Mouse (Mus musculus): Measurements from ENCODE around the gene Fbxo39. TPM values are rescaled to one million over a fixed set of nuclear protein-coding genes. Genes with fewer than 3 reads are reported as not detected.

Gene Fbxo39
- polyA plus RNA-seq, 1 experiment from 2014 or later: not detected

DNA sequence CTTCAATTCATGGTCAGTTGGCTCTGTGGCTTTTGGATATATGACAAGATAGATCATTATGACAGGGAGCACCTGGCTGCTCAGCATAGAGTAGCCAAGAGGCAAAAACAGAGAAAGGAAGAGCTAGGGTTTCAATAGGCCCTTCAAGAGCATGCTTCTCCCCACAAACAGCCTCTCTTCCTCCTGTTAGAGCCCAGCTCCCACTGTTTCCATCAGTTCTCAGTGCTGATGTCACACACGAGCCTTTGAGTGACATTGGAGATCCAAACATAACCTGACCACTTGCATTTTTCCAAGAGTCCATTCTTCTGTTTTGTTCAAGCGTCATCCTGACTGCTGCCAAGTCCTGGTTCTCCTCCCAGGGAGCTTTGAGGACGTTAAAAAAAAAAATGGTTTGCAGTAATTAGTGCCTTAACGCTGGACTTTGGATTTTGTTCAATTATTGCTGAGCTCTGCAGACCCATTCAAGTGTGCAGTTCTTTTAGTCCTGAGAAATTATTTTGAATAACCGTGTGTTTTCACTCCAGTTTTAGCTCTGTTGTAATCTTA lies 32.3 kb upstream of the Fbxo39 start:
- Histone ChIP-seq H3K9me3 (ENCODE audit: control insufficient read depth, low read depth, low read length) (no peaks in the 10 kb centered on the region), H3K27ac (ENCODE audit: low read length) (no peak overlapping the region), H3K27me3 (ENCODE audit: control insufficient read depth, insufficient read depth, low read length) (no peaks in the 10 kb centered on the region), H3K4me3 (ENCODE audit: low read depth, low read length) (no peak overlapping the region), H3K4me1 (ENCODE audit: control insufficient read depth, insufficient read depth, low read length) (no peaks in the 10 kb centered on the region), H3K9ac (replicated peaks; ENCODE audit: low read depth, low read length) (no peak overlapping the region), H3K36me3 (ENCODE audit: control insufficient read depth, insufficient read depth, low read length) (no peaks in the 10 kb centered on the region), H3K4me2 (replicated peaks; ENCODE audit: low read depth, low read length) (no peak overlapping the region)
- whole genome bisulfite sequencing: 58% methylated on average over 5 of the region's 5 CpGs
- no peak for ATAC-seq (ENCODE audit: insufficient number of reproducible peaks, insufficient read depth, low FRiP score, low read depth)

DNA sequence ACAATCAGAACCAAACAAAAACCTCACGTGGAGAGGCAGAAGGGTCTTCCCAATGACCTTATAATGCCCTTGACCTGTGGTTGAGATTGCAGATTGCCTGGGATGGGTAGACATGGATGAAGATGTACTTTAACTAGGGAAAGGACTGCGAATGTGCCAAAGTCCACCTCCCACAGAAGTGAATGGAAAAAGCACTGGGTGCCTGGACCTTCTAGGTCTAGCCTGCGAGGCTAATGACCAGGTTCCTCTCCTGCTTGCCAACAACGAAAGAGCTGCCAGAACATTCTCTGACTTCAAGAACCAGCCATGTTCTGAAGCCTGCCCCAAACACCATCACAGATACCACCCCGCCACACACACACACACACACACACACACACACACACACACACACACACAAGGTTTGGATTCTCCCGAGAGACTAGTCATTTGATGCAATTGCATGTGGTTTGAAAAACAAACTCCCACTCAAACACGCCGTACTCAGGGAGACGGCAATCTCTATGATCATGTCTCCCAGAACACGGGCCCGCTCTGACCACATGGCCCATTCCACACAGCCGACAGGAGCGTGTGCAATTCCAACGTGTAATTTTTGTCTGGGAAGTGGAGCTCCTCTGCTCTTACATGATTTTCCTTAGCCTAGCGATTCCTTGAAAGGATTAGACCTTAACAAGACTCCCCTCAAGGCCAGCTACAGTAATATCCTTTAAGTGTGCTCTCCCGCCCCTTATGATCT lies 30.6 kb upstream of the Fbxo39 start:
- H3K4me3 ChIP-seq (ENCODE audit: low read depth, low read length): no peak overlapping the region
- WGBS: 87% methylated on average over 16 of the region's 16 CpGs
- H3K9ac ChIP-seq (replicated peaks; ENCODE audit: low read depth, low read length): no peak overlapping the region
- ATAC-seq (ENCODE audit: insufficient number of reproducible peaks, insufficient read depth, low FRiP score, low read depth): no peak
- H3K27me3 ChIP-seq (ENCODE audit: control insufficient read depth, insufficient read depth, low read length): no peaks in the 10 kb centered on the region
- no peak overlapping the region for H3K27ac ChIP-seq (ENCODE audit: low read length)
- no peak overlapping the region for H3K4me2 ChIP-seq (replicated peaks; ENCODE audit: low read depth, low read length)
- H3K4me1 ChIP-seq (ENCODE audit: control insufficient read depth, insufficient read depth, low read length): no peaks in the 10 kb centered on the region
- H3K36me3 ChIP-seq (ENCODE audit: control insufficient read depth, insufficient read depth, low read length): no peaks in the 10 kb centered on the region
- no peaks in the 10 kb centered on the region for H3K9me3 ChIP-seq (ENCODE audit: control insufficient read depth, low read depth, low read length)

- H3K9me3 ChIP-seq (ENCODE audit: control insufficient read depth, low read depth, low read length): no peaks in the 10 kb centered on the region
- H3K4me1 ChIP-seq (ENCODE audit: control insufficient read depth, insufficient read depth, low read length): no peaks in the 10 kb centered on the region
- H3K36me3 ChIP-seq (ENCODE audit: control insufficient read depth, insufficient read depth, low read length): no peaks in the 10 kb centered on the region
- no peaks in the 10 kb centered on the region for H3K27me3 ChIP-seq (ENCODE audit: control insufficient read depth, insufficient read depth, low read length)
- 83% methylated on average over 14 of the region's 14 CpGs for WGBS
- H3K4me3 ChIP-seq (ENCODE audit: low read depth, low read length): no peak overlapping the region
- no peak overlapping the region for H3K27ac ChIP-seq (ENCODE audit: low read length)
- no peak overlapping the region for H3K4me2 ChIP-seq (replicated peaks; ENCODE audit: low read depth, low read length)
- no peak overlapping the region for H3K9ac ChIP-seq (replicated peaks; ENCODE audit: low read depth, low read length)
- no peak for ATAC-seq (ENCODE audit: insufficient number of reproducible peaks, insufficient read depth, low FRiP score, low read depth)
Observed at GRCm38 (mm10) chr11:72284532-72285182, 29.6 kb upstream of the Fbxo39 start.

GRCm38 (mm10) chr11:72285971-72286480 lies 28.2 kb upstream of the Fbxo39 start:
- Histone ChIP-seq H3K27ac (ENCODE audit: low read length) (no peak overlapping the region), H3K4me2 (replicated peaks; ENCODE audit: low read depth, low read length) (no peak overlapping the region), H3K36me3 (ENCODE audit: control insufficient read depth, insufficient read depth, low read length) (no peaks in the 10 kb centered on the region), H3K9me3 (ENCODE audit: control insufficient read depth, low read depth, low read length) (no peaks in the 10 kb centered on the region), H3K9ac (replicated peaks; ENCODE audit: low read depth, low read length) (no peak overlapping the region), H3K27me3 (ENCODE audit: control insufficient read depth, insufficient read depth, low read length) (no peaks in the 10 kb centered on the region), H3K4me3 (ENCODE audit: low read depth, low read length) (no peak overlapping the region), H3K4me1 (ENCODE audit: control insufficient read depth, insufficient read depth, low read length) (no peaks in the 10 kb centered on the region)
- WGBS: 73% methylated on average over 6 of the region's 6 CpGs
- ATAC-seq (ENCODE audit: insufficient number of reproducible peaks, insufficient read depth, low FRiP score, low read depth): no peak

DNA sequence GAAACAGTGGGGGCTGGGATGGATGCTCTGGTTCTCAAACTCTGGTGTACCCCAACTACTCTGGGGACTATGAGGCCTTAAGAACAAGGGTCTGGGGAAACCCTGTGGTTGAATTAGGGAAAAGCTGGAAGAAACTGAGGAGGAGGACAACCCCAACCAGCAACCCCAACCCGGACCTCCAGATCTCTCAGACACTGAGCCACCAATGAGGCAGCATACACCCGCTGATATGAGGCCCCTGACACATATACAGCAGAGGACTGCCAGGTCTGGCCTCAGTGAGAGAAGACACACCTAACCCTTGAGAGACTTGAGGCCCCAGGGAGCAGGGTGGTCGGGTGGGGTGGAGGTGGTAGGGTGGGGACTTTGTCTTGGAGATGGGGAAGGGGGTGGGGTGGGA lies 27.6 kb upstream of the Fbxo39 start:
- Histone ChIP-seq H3K4me3 (ENCODE audit: low read depth, low read length) (no peak overlapping the region), H3K9ac (replicated peaks; ENCODE audit: low read depth, low read length) (no peak overlapping the region), H3K27ac (ENCODE audit: low read length) (no peak overlapping the region), H3K4me1 (ENCODE audit: control insufficient read depth, insufficient read depth, low read length) (no peaks in the 10 kb centered on the region), H3K9me3 (ENCODE audit: control insufficient read depth, low read depth, low read length) (no peaks in the 10 kb centered on the region), H3K36me3 (ENCODE audit: control insufficient read depth, insufficient read depth, low read length) (no peaks in the 10 kb centered on the region), H3K4me2 (replicated peaks; ENCODE audit: low read depth, low read length) (no peak overlapping the region), H3K27me3 (ENCODE audit: control insufficient read depth, insufficient read depth, low read length) (no peaks in the 10 kb centered on the region)
- WGBS: 80% methylated on average over 3 of the region's 3 CpGs
- ATAC-seq (ENCODE audit: insufficient number of reproducible peaks, insufficient read depth, low FRiP score, low read depth): no peak

DNA sequence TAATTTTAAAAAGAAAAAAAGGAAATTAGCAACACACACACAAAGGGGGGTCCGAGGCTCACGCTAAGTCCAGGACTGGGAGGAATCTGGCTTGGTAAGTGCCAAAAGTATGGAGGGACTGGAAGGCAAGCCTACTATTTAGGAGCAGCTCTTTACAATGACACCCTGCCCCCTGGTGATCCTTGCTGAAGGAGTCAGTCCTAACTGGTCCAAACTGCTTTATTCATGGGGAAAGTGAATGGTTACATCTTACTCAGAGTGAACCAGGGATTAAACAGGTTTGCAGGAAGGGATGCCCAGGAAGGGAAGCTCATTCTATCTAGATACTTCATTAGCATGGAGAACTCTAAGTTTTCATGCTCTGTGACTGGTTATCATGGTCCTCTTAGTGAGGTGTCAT lies 27.1 kb upstream of the Fbxo39 start:
- H3K36me3 ChIP-seq (ENCODE audit: control insufficient read depth, insufficient read depth, low read length): no peaks in the 10 kb centered on the region
- H3K4me2 ChIP-seq (replicated peaks; ENCODE audit: low read depth, low read length): no peak overlapping the region
- 81% methylated on average over 2 of the region's 2 CpGs for whole genome bisulfite sequencing

DNA sequence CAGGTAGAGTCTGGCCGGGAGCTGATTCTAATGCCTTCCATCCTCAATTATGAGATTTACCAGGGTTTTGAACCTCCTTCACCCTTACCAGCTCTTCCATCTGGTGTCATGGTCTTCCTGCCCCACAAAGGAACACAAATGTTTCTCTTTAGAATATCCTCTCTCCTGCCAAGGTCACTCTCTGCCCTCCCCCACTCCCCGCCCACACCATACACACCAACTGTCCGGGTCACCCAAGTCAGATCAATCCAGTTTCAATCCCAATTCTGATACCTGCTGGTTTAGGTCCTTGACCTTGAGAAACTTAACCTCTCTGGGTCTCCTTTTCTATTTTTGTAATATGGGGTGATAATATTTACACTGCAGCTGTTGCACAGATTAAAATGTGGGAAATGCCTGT lies 26.7 kb upstream of the Fbxo39 start:
- Histone ChIP-seq H3K4me3 (ENCODE audit: low read depth, low read length) (no peak overlapping the region), H3K9ac (replicated peaks; ENCODE audit: low read depth, low read length) (no peak overlapping the region), H3K4me1 (ENCODE audit: control insufficient read depth, insufficient read depth, low read length) (no peaks in the 10 kb centered on the region), H3K36me3 (ENCODE audit: control insufficient read depth, insufficient read depth, low read length) (no peaks in the 10 kb centered on the region), H3K9me3 (ENCODE audit: control insufficient read depth, low read depth, low read length) (no peaks in the 10 kb centered on the region), H3K4me2 (replicated peaks; ENCODE audit: low read depth, low read length) (no peak overlapping the region), H3K27me3 (ENCODE audit: control insufficient read depth, insufficient read depth, low read length) (no peaks in the 10 kb centered on the region), H3K27ac (ENCODE audit: low read length) (no peak overlapping the region)
- 76% methylated on average over 3 of the region's 3 CpGs for WGBS
- ATAC-seq (ENCODE audit: insufficient number of reproducible peaks, insufficient read depth, low FRiP score, low read depth): no peak

More for the DNA sequence above, 27.1 kb upstream of the Fbxo39 start:
- no peak for ATAC-seq (ENCODE audit: insufficient number of reproducible peaks, insufficient read depth, low FRiP score, low read depth)
- no peaks in the 10 kb centered on the region for H3K4me1 ChIP-seq (ENCODE audit: control insufficient read depth, insufficient read depth, low read length)
- no peaks in the 10 kb centered on the region for H3K27me3 ChIP-seq (ENCODE audit: control insufficient read depth, insufficient read depth, low read length)
- no peak overlapping the region for H3K9ac ChIP-seq (replicated peaks; ENCODE audit: low read depth, low read length)
- no peak overlapping the region for H3K4me3 ChIP-seq (ENCODE audit: low read depth, low read length)
- no peaks in the 10 kb centered on the region for H3K9me3 ChIP-seq (ENCODE audit: control insufficient read depth, low read depth, low read length)
- H3K27ac ChIP-seq (ENCODE audit: low read length): no peak overlapping the region

DNA sequence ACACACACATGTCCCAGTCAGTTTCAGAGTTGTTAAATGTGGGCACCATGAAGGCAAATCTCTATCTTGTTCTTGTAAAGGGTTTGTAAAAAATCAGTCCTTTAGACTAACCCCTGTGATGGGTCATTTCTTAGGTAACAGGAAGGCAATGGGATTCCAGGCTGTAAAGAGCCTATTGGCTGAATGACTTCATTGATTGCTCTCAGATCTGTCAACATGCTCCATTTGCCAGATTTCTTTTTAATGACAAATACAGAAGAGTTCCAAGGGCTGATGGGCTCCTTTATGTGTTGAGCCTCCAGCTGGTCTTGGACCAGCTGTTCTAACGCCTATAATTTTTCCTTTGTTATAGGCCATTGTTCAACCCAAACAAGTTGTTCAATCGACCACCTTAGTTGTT lies 21.1 kb upstream of the Fbxo39 start:
- H3K9ac ChIP-seq (replicated peaks; ENCODE audit: low read depth, low read length): no peak overlapping the region
- H3K4me1 ChIP-seq (ENCODE audit: control insufficient read depth, insufficient read depth, low read length): no peaks in the 10 kb centered on the region
- no peaks in the 10 kb centered on the region for H3K9me3 ChIP-seq (ENCODE audit: control insufficient read depth, low read depth, low read length)
- no peaks in the 10 kb centered on the region for H3K27me3 ChIP-seq (ENCODE audit: control insufficient read depth, insufficient read depth, low read length)
- H3K4me2 ChIP-seq (replicated peaks; ENCODE audit: low read depth, low read length): no peak overlapping the region
- no peak overlapping the region for H3K27ac ChIP-seq (ENCODE audit: low read length)
- no peak overlapping the region for H3K4me3 ChIP-seq (ENCODE audit: low read depth, low read length)
- 85% methylated on average over 2 of the region's 2 CpGs for WGBS
- ATAC-seq (ENCODE audit: insufficient number of reproducible peaks, insufficient read depth, low FRiP score, low read depth): no peak
- H3K36me3 ChIP-seq (ENCODE audit: control insufficient read depth, insufficient read depth, low read length): no peaks in the 10 kb centered on the region

Data from stomach, embryonic 14.5 days (tissue).